Mouse (Mus musculus) forebrain, embryonic 12.5 days (tissue): ENCODE measurements around the gene Ascc1. TPM values are rescaled to one million over a fixed set of nuclear protein-coding genes. Genes with fewer than 3 reads are reported as not detected.

ENCODE experiments used
- ATAC-seq: fragments of 200-750 bp; cut with Nextera tagmentation; 2 replicates; pipeline ENCODE4 v1.8.0; 2017; ENCODE audit warnings: moderate TSS enrichment; ENCODE audit not compliant: low FRiP score
- H3K27ac ChIP-seq: fragments of 300-500 bp; sonication (generic); 2 replicates; pipeline ENCODE4 v1.5.1; 2016; ENCODE audit warnings: mild to moderate bottlenecking
- H3K27me3 ChIP-seq: fragments of 300-500 bp; sonication (generic); 2 replicates; pipeline ENCODE4 v1.6.1; 2016; ENCODE audit warnings: mild to moderate bottlenecking
- H3K36me3 ChIP-seq: fragments of 300-500 bp; sonication (generic); replicated peaks from 2 replicates; pipeline ENCODE4 v1.6.1; 2016; ENCODE audit warnings: mild to moderate bottlenecking
- H3K4me1 ChIP-seq: fragments of 300-500 bp; sonication (generic); 2 replicates; pipeline ENCODE4 v1.6.1; 2016
- H3K4me2 ChIP-seq: fragments of 300-500 bp; sonication (generic); 2 replicates; pipeline ENCODE4 v1.6.1; 2016; ENCODE audit warnings: mild to moderate bottlenecking, moderate library complexity
- H3K4me3 ChIP-seq: fragments of 300-500 bp; sonication (generic); replicated peaks from 2 replicates; pipeline ENCODE4 v1.5.1; 2016; ENCODE audit warnings: mild to moderate bottlenecking
- H3K9ac ChIP-seq: fragments of 300-500 bp; sonication (generic); 2 replicates; pipeline ENCODE4 v1.6.1; 2016; ENCODE audit warnings: mild to moderate bottlenecking
- H3K9me3 ChIP-seq: fragments of 300-500 bp; sonication (generic); 2 replicates; pipeline ENCODE4 v1.6.1; 2016
- WGBS: fragments of 180-500 bp; shearing (Covaris S2); methylation state at CpG from one replicate; pipeline ENCODE4 v1.1.7; 2016; 5-methylcytosine and 5-hydroxymethylcytosine counted together
- polyA plus RNA-seq: library from polyadenylated mRNA; unstranded; fragments of >200 nt; fragmentation: Nextera tagmentation; extraction: Ambion mirVana; gene quantifications from 2 replicates; pipeline ENCODE4 v1.2.1, GENCODE M21; 2016

Ascc1 gene
- 38.5 and 38.6 TPM in 2 replicates for polyA plus RNA-seq

- Histone ChIP-seq H3K9me3 (no peaks in the 10 kb centered on the region), H3K36me3 (peaks cover 12% of the 10 kb centered on the region), H3K27ac (peak within 1 kb of the TSS; percentile 98), H3K9ac (peak within 1 kb of the TSS; percentile 68), H3K27me3 (no peaks in the 10 kb centered on the region), H3K4me2 (peak within 1 kb of the TSS; percentile 73), H3K4me3 (peak within 1 kb of the TSS; percentile 61), H3K4me1 (peaks cover 21% of the 10 kb centered on the region)
- ATAC-seq, result peak; percentile 98
- under 1% methylated on average over 51 of the region's 51 CpGs for WGBS
Observed at GRCm38 (mm10) chr10:60002673-60003212, at the start of gene Ascc1, which contains the start of gene Anapc16. TSS of gene Ascc1 (plus strand) at chr10:60002805. TSS of gene Anapc16 (minus strand) at chr10:60003135.

DNA sequence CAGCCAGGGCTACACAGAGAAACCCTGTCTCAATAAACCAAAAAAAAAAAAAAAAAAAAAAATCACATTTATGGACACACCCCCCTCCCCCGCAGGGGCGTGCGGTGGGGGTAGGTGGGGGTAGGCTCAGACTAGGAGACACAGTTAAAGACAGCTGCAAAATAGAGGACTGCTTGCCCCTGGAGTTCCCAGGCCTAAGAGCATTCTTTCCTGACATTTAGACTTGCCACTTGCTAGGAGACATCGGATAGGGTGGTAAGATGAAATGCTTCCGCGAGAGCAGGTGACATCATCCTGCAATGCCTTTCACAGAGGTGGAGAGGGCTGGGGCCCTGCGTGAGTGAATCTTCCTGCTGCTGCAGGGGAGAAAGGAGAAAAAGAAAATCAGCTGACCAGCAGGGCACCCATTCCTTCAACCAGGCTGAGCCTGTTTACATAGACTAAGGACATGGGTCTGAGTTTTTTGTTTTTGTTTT lies 49.0 kb upstream of the Ascc1 start:
- ATAC-seq, result no peak
- Histone ChIP-seq H3K4me2 (no peak overlapping the region), H3K9ac (no peak overlapping the region), H3K27ac (peak overlapping the region; percentile 56), H3K4me1 (peaks cover 57% of the 10 kb centered on the region), H3K9me3 (no peaks in the 10 kb centered on the region), H3K36me3 (0 out of 2 replicates have a peak, but pooled peaks cover 4% of the 10 kb centered on the region), H3K4me3 (no peak overlapping the region), H3K27me3 (no peaks in the 10 kb centered on the region)
- WGBS, result 34% methylated on average over 7 of the region's 7 CpGs

DNA sequence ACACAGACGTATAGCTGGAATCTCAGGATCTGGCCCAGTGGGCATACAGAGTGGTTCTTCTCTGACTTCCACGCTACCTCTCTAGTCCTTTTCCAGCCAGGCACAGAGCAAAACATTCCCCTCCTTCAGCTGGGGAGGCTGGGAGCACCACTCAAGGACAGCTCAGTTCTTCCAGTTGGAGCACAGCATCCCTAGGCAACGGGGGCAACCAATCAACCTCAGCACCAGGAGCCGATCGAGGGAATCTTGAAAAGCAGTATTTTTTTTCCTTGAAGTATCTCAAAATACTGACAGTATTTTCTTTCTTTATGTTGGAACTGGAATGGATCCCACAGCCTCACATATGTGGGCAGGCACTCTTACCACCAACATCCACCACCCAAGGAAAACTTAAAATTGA lies 45.9 kb upstream of the Ascc1 start:
- ATAC-seq, result no peak

GRCm38 (mm10) chr10:59957171-59958149 lies 45.1 kb upstream of the Ascc1 start:
- 8% methylated on average over 25 of the region's 25 CpGs for whole genome bisulfite sequencing
- Histone ChIP-seq H3K9me3 (no peaks in the 10 kb centered on the region), H3K36me3 (no peaks in the 10 kb centered on the region), H3K27ac (peak overlapping the region; percentile 89), H3K27me3 (no peaks in the 10 kb centered on the region), H3K4me2 (peak overlapping the region; percentile 47), H3K4me3 (peak overlapping the region; percentile 13), H3K9ac (peak overlapping the region; percentile 53), H3K4me1 (peaks cover 47% of the 10 kb centered on the region)
- peak; percentile 27 for ATAC-seq

More for the DNA sequence above, 45.9 kb upstream of the Ascc1 start:
- Histone ChIP-seq H3K4me3 (no peak overlapping the region), H3K4me1 (peaks cover 50% of the 10 kb centered on the region), H3K4me2 (no peak overlapping the region), H3K27me3 (no peaks in the 10 kb centered on the region), H3K9ac (no peak overlapping the region), H3K9me3 (no peaks in the 10 kb centered on the region), H3K36me3 (no peaks in the 10 kb centered on the region), H3K27ac (peak overlapping the region; percentile 89)
- 62% methylated on average over 5 of the region's 5 CpGs for WGBS

- H3K4me3 ChIP-seq, result no peak overlapping the region
- H3K4me1 ChIP-seq, result peaks cover 40% of the 10 kb centered on the region
- WGBS, result 18% methylated on average over 5 of the region's 5 CpGs
Observed at GRCm38 (mm10) chr10:59958458-59958857, 44.1 kb upstream of the Ascc1 start.

GRCm38 (mm10) chr10:59959517-59959916 lies 43.1 kb upstream of the Ascc1 start:
- no peak overlapping the region for H3K4me3 ChIP-seq
- H3K4me1 ChIP-seq, result peaks cover 42% of the 10 kb centered on the region
- no peak overlapping the region for H3K4me2 ChIP-seq
- no peaks in the 10 kb centered on the region for H3K27me3 ChIP-seq
- H3K27ac ChIP-seq, result no peak overlapping the region
- H3K9ac ChIP-seq, result no peak overlapping the region
- no peak for ATAC-seq
- H3K36me3 ChIP-seq, result no peaks in the 10 kb centered on the region
- WGBS, result 80% methylated on average over 12 of the region's 12 CpGs
- H3K9me3 ChIP-seq, result no peaks in the 10 kb centered on the region

More at GRCm38 (mm10) chr10:59958458-59958857, 44.1 kb upstream of the Ascc1 start:
- Histone ChIP-seq H3K27me3 (no peaks in the 10 kb centered on the region), H3K9ac (0 out of 2 replicates have a peak overlapping the region, but pooled peaks have one; percentile 53), H3K9me3 (no peaks in the 10 kb centered on the region), H3K36me3 (no peaks in the 10 kb centered on the region), H3K27ac (peak overlapping the region; percentile 89), H3K4me2 (peak overlapping the region; percentile 47)
- peak; percentile 60; the same call in 1 of the 2 replicates for ATAC-seq

- Histone ChIP-seq H3K9ac (no peak overlapping the region), H3K27ac (peak overlapping the region; percentile 86), H3K36me3 (no peaks in the 10 kb centered on the region), H3K4me2 (no peak overlapping the region), H3K4me1 (peaks cover 37% of the 10 kb centered on the region), H3K4me3 (no peak overlapping the region), H3K27me3 (no peaks in the 10 kb centered on the region), H3K9me3 (no peaks in the 10 kb centered on the region)
- WGBS, result 37% methylated on average over 2 of the region's 2 CpGs
- ATAC-seq, result no peak
Observed at GRCm38 (mm10) chr10:59963609-59964008, 39.0 kb upstream of the Ascc1 start.

DNA sequence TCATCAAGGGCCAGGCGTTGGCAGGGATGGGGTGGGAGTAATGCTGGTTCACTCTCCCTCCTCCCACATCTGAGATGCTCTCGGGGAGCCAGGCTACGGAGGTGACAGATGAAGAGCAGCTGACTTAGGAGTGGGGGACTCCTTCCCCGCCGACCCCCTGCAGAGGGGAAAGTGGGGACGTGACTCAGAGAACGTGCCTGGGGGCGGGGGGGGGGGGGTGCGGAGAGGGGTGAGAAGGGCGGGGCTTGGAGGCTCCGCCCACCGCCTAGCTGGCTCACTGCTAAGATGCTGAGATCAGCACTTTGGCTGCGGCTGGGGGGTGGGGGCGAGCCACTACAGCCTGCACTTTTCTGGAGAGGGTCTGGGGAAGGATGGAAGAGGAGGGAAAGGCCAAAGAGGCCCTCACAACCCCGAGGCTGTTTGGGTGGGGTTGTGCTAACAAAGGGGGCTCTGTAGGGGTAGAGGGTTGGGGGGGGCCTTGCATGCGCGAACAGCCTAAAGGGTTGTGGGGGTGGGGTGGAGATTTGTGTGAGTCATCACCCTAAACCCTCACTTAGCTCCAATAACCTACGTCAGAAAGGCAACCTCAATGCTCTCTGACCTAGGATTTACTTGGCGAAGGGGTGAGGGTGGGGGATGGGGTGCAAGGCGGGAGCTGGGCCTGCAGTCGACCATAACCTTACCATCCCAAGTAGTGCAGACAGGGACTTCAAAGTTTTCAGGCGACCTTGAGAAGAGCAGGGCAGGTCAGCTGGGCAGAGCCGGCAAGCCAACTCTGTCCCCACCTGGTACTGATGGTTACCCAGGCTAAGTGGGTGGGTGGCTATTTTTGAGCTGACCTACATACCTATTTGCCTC lies 37.9 kb upstream of the Ascc1 start:
- Histone ChIP-seq H3K27ac (peak overlapping the region; percentile 86), H3K27me3 (no peaks in the 10 kb centered on the region), H3K9me3 (no peaks in the 10 kb centered on the region), H3K36me3 (no peaks in the 10 kb centered on the region), H3K4me2 (peak overlapping the region; percentile 46), H3K4me3 (peak overlapping the region; percentile 19), H3K4me1 (peaks cover 31% of the 10 kb centered on the region), H3K9ac (peak overlapping the region; percentile 36)
- 5% methylated on average over 14 of the region's 23 CpGs for WGBS
- ATAC-seq, result peak; percentile 80

GRCm38 (mm10) chr10:59965362-59965695 lies 37.3 kb upstream of the Ascc1 start:
- Histone ChIP-seq H3K4me1 (peaks cover 37% of the 10 kb centered on the region), H3K4me3 (no peak overlapping the region), H3K9me3 (no peaks in the 10 kb centered on the region), H3K4me2 (peak overlapping the region; percentile 46), H3K27me3 (no peaks in the 10 kb centered on the region), H3K36me3 (no peaks in the 10 kb centered on the region), H3K27ac (peak overlapping the region; percentile 86), H3K9ac (peak overlapping the region; percentile 36; the same call in 1 of the 2 replicates)
- WGBS, result 21% methylated on average over 9 of the region's 9 CpGs
- no peak; the same call in 1 of the 2 replicates for ATAC-seq

DNA sequence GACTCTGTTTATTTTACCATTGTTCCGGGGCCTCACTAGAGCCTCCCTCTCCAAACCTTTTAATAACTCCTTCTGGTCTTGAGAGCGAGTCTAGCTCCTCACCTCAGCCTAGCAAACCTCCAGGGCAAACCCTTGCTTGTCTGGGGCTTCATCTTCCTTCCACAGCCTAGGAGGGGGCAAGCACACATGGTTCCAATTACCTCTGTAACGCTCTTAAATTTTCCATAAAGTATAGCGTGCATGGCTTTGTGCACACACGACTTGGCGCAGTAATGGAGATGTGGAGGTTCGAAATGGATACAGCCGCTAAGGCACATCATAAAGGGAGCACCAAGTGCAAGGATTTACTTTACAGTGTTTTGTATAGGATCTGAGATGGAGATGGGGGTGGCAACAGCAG lies 36.8 kb upstream of the Ascc1 start:
- H3K4me3 ChIP-seq, result no peak overlapping the region
- peaks cover 39% of the 10 kb centered on the region for H3K4me1 ChIP-seq
- no peaks in the 10 kb centered on the region for H3K27me3 ChIP-seq
- no peaks in the 10 kb centered on the region for H3K9me3 ChIP-seq
- no peak overlapping the region for H3K4me2 ChIP-seq
- ATAC-seq, result no peak
- H3K27ac ChIP-seq, result peak overlapping the region; percentile 86
- no peaks in the 10 kb centered on the region for H3K36me3 ChIP-seq
- 0 out of 2 replicates have a peak overlapping the region, but pooled peaks have one; percentile 36 for H3K9ac ChIP-seq
- 74% methylated on average over 8 of the region's 8 CpGs for WGBS

DNA sequence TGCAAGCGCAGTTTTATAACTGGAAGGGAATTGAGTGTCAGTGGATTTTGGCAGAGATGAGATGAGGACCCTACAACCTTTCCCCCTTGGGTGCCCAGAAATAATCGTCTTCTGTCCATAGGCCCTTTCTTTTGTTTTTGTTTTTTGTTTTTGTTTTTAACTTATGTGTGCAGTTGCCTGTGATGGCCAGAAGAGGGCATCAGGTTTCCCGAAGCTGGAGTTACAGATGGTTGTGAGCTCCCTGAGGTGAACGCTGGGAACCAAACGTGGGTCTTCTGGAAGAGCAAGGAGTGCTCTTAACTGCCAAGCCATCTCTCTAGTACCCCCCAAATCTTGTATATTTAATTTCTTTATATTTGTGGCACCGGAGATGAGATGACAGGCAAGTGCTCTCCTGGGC lies 35.9 kb upstream of the Ascc1 start:
- Histone ChIP-seq H3K4me2 (no peak overlapping the region), H3K4me3 (no peak overlapping the region), H3K27me3 (0 out of 2 replicates have a peak, but pooled peaks cover 2% of the 10 kb centered on the region), H3K36me3 (no peaks in the 10 kb centered on the region), H3K4me1 (peaks cover 38% of the 10 kb centered on the region), H3K9me3 (no peaks in the 10 kb centered on the region), H3K27ac (no peak overlapping the region), H3K9ac (no peak overlapping the region)
- no peak for ATAC-seq
- WGBS, result 91% methylated on average over 6 of the region's 6 CpGs
